Mouse (Mus musculus): ENCODE measurements around the gene Abca1.

The Abca1 gene

GRCm38 (mm10) chr4:53150516-53150915, 9.2 kb downstream of the Abca1 start:
- intact Hi-C loops (cut with DNase I), result no loop called here

GRCm38 (mm10) chr4:53149644-53150043, 10.1 kb downstream of the Abca1 start:
- intact Hi-C loops (cut with DNase I), result no loop called here

DNA sequence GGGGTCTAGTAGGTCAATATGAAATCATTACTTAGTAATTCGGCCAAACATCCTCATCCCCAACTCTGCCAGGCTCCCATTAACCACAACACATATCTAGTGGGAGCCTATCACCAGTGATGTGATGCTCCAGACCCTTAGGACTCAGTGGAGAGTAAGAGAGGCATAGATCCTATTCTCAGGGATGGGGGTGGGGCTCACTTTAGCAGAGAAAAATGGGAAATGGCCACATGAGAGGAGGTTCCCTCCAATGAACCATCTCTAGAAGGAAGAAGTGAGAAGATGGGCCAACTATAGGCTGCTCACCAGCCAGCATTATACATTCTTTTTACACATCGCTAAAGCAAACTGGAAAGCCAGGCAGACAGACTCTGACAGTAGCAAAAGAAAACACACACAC, 10.9 kb downstream of the Abca1 start:
- intact Hi-C loops (cut with DNase I), result no loop called here

DNA sequence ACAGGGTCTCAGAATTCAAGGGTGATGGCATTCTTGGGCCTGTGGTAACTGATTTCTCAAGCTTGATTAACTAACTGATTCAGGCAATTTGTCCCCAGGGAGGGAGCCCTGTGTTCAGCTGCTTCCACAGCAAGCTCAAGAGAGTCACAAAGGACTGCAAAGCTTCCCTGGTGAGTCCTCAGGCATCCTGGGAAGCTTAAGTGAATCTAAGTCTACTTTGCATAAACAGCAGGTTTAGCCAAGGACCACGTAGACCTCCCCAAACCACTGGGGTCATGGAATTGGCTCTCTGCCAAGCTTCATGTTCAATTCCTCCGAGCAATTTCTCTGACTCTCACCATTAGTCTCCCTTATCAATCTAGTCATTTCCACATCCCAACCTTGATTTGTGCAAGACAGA, 12.2 kb downstream of the Abca1 start:
- intact Hi-C loops (cut with DNase I), result no loop called here

- intact Hi-C loops (cut with DNase I), result no loop called here
These were observed 12.6 kb downstream of the Abca1 start for GRCm38 (mm10) chr4:53147046-53147445.

- intact Hi-C loops (cut with DNase I), result no loop called here
These were observed 13.3 kb downstream of the Abca1 start for GRCm38 (mm10) chr4:53146227-53146949.

- intact Hi-C loops (cut with DNase I), result no loop called here
These were observed 14.1 kb downstream of the Abca1 start for GRCm38 (mm10) chr4:53145434-53146168.

DNA sequence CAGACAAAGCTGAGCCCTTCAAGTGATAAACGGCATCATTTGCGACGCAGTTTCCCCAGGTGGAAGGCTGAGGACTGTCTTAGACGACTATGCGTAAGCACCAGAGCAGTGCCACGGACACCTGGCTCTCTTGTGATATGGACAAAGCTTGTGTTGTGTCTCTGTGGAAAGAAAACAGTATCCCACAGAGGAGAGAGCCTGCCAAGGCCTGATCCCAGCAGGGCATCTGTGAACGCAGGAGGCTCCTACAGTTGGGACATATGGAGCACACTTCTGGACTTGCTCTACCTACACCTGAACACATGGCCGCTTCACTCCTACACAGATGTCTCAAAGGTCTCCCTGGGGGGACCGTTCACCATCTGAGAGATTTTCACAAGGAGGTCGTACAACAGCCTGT, 15.1 kb downstream of the Abca1 start:
- intact Hi-C loops (cut with DNase I), result no loop called here

DNA sequence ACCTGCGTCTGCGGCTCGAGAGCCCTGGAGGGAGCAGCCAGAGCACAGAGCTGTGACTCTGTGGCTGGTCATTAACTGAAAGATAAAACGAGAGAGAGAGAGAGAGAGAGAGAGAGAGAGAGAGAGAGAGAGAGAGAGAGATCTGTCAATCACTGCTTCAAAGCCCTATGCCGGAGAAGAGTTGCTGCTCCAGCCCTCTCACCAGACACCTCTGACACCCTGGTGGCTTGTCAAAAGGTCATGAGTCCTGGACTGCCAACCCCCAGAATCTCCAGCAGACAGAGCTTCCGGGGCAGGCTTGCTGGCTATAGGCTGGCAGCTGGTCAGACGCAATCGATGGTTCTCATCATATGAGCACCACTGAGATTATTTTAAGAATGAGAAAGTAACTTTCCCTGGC, 15.7 kb downstream of the Abca1 start:
- intact Hi-C loops (cut with DNase I), result no loop called here

DNA sequence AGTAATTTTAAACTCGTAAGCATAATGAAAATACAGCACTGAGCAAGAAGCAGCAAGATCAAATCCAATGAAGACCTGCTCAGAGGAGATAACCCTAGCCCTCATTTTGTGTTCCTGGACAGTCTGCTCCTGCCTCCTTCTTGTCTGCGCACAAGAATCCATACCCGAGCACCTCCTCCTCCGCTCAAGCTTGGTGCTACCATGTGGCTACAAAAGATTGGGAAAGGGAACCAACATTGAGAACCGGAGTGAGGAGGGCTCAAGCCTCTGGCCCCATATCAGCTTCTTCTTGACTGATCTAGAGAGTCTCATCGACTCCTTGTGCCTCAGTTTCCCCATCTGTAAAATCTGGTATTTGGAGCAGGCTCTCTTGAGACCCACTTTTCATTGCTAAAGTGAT, 19.0 kb downstream of the Abca1 start:
- intact Hi-C loops (cut with DNase I), result no loop called here

DNA sequence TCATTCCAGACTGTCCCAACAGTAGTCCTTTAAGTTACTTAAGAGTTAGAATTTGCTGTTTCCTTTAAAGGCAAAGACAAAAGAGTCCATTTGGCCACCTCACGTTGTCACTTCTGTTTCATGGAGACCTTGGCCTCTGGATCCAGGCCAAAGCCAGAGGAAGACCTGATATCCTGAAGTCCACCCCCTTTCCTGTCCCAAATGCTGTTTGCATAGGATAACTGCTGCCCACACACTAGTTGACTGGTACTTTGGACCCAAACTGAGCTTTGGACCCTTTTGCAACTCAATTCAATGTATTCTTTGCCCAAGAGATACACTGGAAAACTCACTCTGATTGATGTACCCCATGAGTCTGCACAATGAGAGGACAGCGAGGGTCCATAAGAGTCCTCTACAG, 20.2 kb downstream of the Abca1 start:
- intact Hi-C loops (cut with DNase I), result no loop called here

GRCm38 (mm10) chr4:53138974-53139373, 20.7 kb downstream of the Abca1 start:
- intact Hi-C loops (cut with DNase I), result no loop called here

GRCm38 (mm10) chr4:53137087-53137486, 22.6 kb downstream of the Abca1 start:
- intact Hi-C loops (cut with DNase I), result no loop called here

DNA sequence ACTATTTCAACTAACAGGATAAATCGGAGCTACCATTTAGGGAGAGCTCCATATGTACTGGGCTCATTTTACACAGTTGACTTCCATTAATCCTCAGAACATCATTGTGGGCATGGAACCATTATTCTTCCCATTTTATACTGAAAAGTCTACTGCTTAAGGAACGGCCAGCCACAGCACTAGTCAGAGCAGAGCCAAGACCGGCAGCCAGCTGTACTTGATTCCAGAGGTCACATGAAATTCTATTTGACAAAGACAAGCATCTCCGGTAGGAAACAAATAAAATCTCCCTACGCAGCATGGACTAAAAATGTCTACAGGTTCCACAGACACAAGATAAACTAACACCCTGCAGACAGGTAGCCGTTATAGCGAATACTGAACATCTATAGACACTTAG, 24.9 kb downstream of the Abca1 start:
- intact Hi-C loops (cut with DNase I), result no loop called here

- intact Hi-C loops (cut with DNase I), result no loop called here
These were observed 25.7 kb downstream of the Abca1 start for GRCm38 (mm10) chr4:53133995-53134394.

GRCm38 (mm10) chr4:53131538-53131937, 28.2 kb downstream of the Abca1 start:
- intact Hi-C loops (cut with DNase I), result no loop called here

- intact Hi-C loops (cut with DNase I), result no loop called here
These were observed 28.8 kb downstream of the Abca1 start for GRCm38 (mm10) chr4:53130622-53131517.

GRCm38 (mm10) chr4:53129716-53130301, 29.9 kb downstream of the Abca1 start:
- intact Hi-C loops (cut with DNase I), result no loop called here

- intact Hi-C loops (cut with DNase I), result no loop called here
These were observed 32.4 kb downstream of the Abca1 start for GRCm38 (mm10) chr4:53127266-53127665.

GRCm38 (mm10) chr4:53126794-53127193, 32.9 kb downstream of the Abca1 start:
- intact Hi-C loops (cut with DNase I), result no loop called here

GRCm38 (mm10) chr4:53124837-53125490, 34.7 kb downstream of the Abca1 start:
- intact Hi-C loops (cut with DNase I), result no loop called here
